ENCODE assay signal across 11 mouse cellular contexts in genomic region chr10:126679224-126680120, GRCm38 (mm10).
DNase-seq lines count a peak whose midpoint lies in the region; ATAC-seq and TF ChIP-seq lines count a peak whose summit lies in the region.
"Had no signal": no experiment of that assay in that cellular context is flagged by ENCODE, and none has a peak within 500 bp of the region (broad histone marks: within the 10 kb centered on the region; RNA-seq: fewer than 3 reads in every experiment).

No protein-coding gene starts in this region.

- H3K4me2 ChIP-seq in forebrain, embryonic 15.5 days (replicated peaks) = peak overlapping the region; percentile 43
- H3K4me2 ChIP-seq in midbrain, embryonic 13.5 days (replicated peaks) = peak overlapping the region; percentile 44
- H3K4me2 ChIP-seq: intestine, embryonic 15.5 days had no signal

- H3K4me3 ChIP-seq in heart, adult 2 months = no peak overlapping the region
- H3K4me3 ChIP-seq in forebrain, embryonic 15.5 days = peak overlapping the region; percentile 22
- H3K4me3 ChIP-seq in midbrain, embryonic 13.5 days (replicated peaks) = peak overlapping the region; percentile 17; the same call in 1 of the 2 replicates
- no peak overlapping the region for H3K4me3 ChIP-seq in heart, embryonic 10.5 days
- H3K4me3 ChIP-seq: erythroblast, embryonic 14.5 days; intestine, embryonic 15.5 days had no signal

- no peaks in the 10 kb centered on the region for H3K9me3 ChIP-seq in forebrain, embryonic 15.5 days
- no peaks in the 10 kb centered on the region for H3K9me3 ChIP-seq in midbrain, embryonic 13.5 days
- H3K9me3 ChIP-seq in heart, embryonic 10.5 days = no peaks in the 10 kb centered on the region
- H3K9me3 ChIP-seq: intestine, embryonic 15.5 days had no signal

- DNase-seq in heart, adult 2 months = no peak
- no peak for DNase-seq in heart, postnatal 4 days
- DNase-seq in ES-CJ7 (ENCODE audit: low read depth, low spot score) = peak; percentile 50
- no peak for DNase-seq in urinary bladder, adult 18-20 months (ENCODE audit: low spot score in 2 of 2)
- DNase-seq in heart, embryonic 10.5 days (ENCODE audit: low spot score) = no peak
- no peak for DNase-seq in urinary bladder, postnatal 4 days (ENCODE audit: low spot score in 2 of 2)
- DNase-seq: lung, postnatal 36 days had no signal

- no peaks in the 10 kb centered on the region for H3K4me1 ChIP-seq in heart, adult 2 months (ENCODE audit: control insufficient read depth, insufficient read depth, low read length)
- peaks cover 14% of the 10 kb centered on the region for H3K4me1 ChIP-seq in forebrain, embryonic 15.5 days
- peaks cover 14% of the 10 kb centered on the region for H3K4me1 ChIP-seq in midbrain, embryonic 13.5 days (replicated peaks)
- H3K4me1 ChIP-seq in heart, embryonic 10.5 days = no peaks in the 10 kb centered on the region
- H3K4me1 ChIP-seq: intestine, embryonic 15.5 days had no signal

- intact Hi-C loops in heart, adult 2 months (cut with DNase I) = no loop called here

- no peak overlapping the region for H3K9ac ChIP-seq in heart, adult 2 months (ENCODE audit: low read depth, low read length)
- H3K9ac ChIP-seq in forebrain, embryonic 15.5 days (replicated peaks) = no peak overlapping the region; the same call in 1 of the 2 replicates
- H3K9ac ChIP-seq in midbrain, embryonic 13.5 days (replicated peaks) = no peak overlapping the region
- H3K9ac ChIP-seq: intestine, embryonic 15.5 days had no signal

- no peaks in the 10 kb centered on the region for H3K27me3 ChIP-seq in heart, adult 2 months (ENCODE audit: control insufficient read depth, insufficient read depth, low read length)
- no peaks in the 10 kb centered on the region for H3K27me3 ChIP-seq in forebrain, embryonic 15.5 days
- H3K27me3 ChIP-seq in midbrain, embryonic 13.5 days = no peaks in the 10 kb centered on the region
- H3K27me3 ChIP-seq in heart, embryonic 10.5 days (ENCODE audit: insufficient read depth, poor library complexity, severe bottlenecking) = no peaks in the 10 kb centered on the region
- H3K27me3 ChIP-seq: intestine, embryonic 15.5 days had no signal

- WGBS in heart, adult 2 months = 34% methylated on average over 25 of the region's 25 CpGs
- WGBS in forebrain, embryonic 15.5 days = 21% methylated on average over 25 of the region's 25 CpGs
- 20% methylated on average over 25 of the region's 25 CpGs for WGBS in midbrain, embryonic 13.5 days
- 25% methylated on average over 25 of the region's 25 CpGs for WGBS in heart, embryonic 10.5 days

- H3K36me3 ChIP-seq in heart, adult 2 months (ENCODE audit: control insufficient read depth, insufficient read depth, low read length) = no peaks in the 10 kb centered on the region
- no peaks in the 10 kb centered on the region for H3K36me3 ChIP-seq in forebrain, embryonic 15.5 days
- no peaks in the 10 kb centered on the region for H3K36me3 ChIP-seq in midbrain, embryonic 13.5 days
- no peaks in the 10 kb centered on the region for H3K36me3 ChIP-seq in heart, embryonic 10.5 days
- H3K36me3 ChIP-seq: intestine, embryonic 15.5 days had no signal

- no peak overlapping the region for H3K27ac ChIP-seq in heart, adult 2 months
- no peak overlapping the region for H3K27ac ChIP-seq in forebrain, embryonic 15.5 days (replicated peaks)
- H3K27ac ChIP-seq in midbrain, embryonic 13.5 days = no peak overlapping the region
- no peak overlapping the region for H3K27ac ChIP-seq in heart, embryonic 10.5 days
- H3K27ac ChIP-seq: intestine, embryonic 15.5 days had no signal

- no peak for TF ChIP-seq POLR2A in heart, adult 2 months (IDR thresholded peaks at IDR 0.05; ENCODE audit: insufficient read depth, low read depth, low read length)

- peak; percentile 64; the same call in 1 of the 2 replicates for ATAC-seq in forebrain, embryonic 15.5 days (replicated peaks)
- ATAC-seq in midbrain, embryonic 13.5 days = peak; percentile 62
- ATAC-seq: intestine, embryonic 15.5 days had no signal

- TF ChIP-seq EP300 in heart, adult 2 months (IDR thresholded peaks at IDR 0.05; ENCODE audit: insufficient read depth, low read depth, low read length) = no peak

- peak; percentile 16; the same call in 1 of the 2 replicates for TF ChIP-seq CTCF in heart, adult 2 months (IDR thresholded peaks at IDR 0.05)

- no peaks in the 10 kb centered on the region for H3K79me2 ChIP-seq in heart, adult 2 months (replicated peaks; ENCODE audit: control insufficient read depth, insufficient read depth, low read length)

Comparison
In these comparisons a context has a peak if more than half of its experiments do, and no peak if none do; other contexts are left out.
1. H3K4me3 ChIP-seq: peak in forebrain, embryonic 15.5 days (single experiment) and midbrain, embryonic 13.5 days (single experiment); none in heart, adult 2 months (single experiment) and heart, embryonic 10.5 days (single experiment).